Mouse (Mus musculus) erythroblast, adult 5-6 weeks (primary cell): ENCODE results near the gene Rars. TPM values are rescaled to one million over a fixed set of nuclear protein-coding genes. Genes with fewer than 3 reads are reported as not detected.

Experiments
- ATAC-seq: replicated peaks from 2 replicates; pipeline ENCODE4 v1.8.0; 2016; ENCODE audit warnings: moderate number of reproducible peaks, mild to moderate bottlenecking, moderate TSS enrichment, inconsistent platforms; ENCODE audit not compliant: poor library complexity, low FRiP score, severe bottlenecking
- total RNA-seq, 2 experiments: library from RNA; stranded (forward) in 1 of 2; stranded (reverse) in 1 of 2; fragments of 150-400 nt in 1 of 2; fragments of 200-764, 138-1000 nt in 1 of 2; gene quantifications; 2 replicates each; pipeline versions ENCODE4 v1.2.3 to v1.2.4; 2015 to 2017; ENCODE audit warnings: low replicate concordance in 2 of 2

Gene Rars
- total RNA-seq, 2 experiments from 2014 or later, result 20.9 to 24.7 TPM

DNA sequence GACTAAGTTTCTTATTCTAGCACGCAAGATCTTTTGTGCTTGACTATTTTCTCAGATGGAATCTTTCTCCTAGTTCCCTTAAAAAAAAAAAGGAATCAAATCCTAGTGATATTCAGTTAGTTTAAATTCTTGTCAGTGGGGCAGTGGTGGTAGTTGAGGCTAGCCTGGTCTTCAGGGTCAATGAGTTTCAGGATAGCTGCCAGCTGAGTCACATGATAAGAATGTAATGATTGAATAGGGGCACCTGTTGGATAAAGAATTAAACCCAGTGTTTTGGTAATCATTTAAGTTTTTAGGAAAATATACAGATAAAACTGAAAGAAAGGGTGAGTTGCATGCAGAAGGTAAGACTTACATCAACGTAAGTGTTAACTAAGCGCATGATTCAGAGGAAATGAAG lies 58.7 kb downstream of the Rars start:
- no peak for ATAC-seq

DNA sequence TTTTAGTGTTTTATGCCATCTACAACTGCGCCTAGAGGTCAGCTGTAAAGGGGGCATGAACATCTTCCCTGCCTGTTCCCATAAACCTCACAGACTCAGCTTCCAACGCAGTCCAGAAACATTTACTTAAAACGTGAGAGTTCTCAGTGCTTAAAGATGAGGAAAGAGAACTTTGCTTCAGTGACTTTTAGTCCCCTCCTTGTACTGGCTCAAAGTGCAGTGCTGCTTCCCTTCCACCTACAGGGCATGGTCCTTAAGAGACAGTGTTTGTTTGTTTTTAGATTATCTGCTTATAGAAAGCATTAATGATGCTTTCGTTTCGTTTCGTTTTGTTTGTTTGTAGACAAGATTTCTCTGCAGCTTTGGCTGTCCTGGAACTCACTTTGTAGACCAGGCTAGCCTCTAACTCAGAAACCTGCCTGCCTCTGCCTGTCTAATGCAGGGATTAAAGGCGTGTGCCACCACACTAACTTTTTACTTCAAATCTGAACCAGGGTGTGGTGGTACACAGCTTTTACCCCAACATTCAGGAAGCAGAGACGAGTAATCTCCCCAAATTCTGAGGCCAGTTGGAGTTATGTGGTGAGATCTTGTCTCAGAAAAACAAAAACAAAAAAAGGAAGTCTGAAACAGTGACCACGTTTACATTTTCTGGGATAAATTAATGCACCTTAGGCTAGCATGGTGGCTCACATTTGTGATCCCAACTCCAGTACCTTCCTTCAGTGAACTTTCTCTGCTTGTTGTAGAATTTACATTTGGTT lies 63.4 kb downstream of the Rars start:
- ATAC-seq, result no peak

DNA sequence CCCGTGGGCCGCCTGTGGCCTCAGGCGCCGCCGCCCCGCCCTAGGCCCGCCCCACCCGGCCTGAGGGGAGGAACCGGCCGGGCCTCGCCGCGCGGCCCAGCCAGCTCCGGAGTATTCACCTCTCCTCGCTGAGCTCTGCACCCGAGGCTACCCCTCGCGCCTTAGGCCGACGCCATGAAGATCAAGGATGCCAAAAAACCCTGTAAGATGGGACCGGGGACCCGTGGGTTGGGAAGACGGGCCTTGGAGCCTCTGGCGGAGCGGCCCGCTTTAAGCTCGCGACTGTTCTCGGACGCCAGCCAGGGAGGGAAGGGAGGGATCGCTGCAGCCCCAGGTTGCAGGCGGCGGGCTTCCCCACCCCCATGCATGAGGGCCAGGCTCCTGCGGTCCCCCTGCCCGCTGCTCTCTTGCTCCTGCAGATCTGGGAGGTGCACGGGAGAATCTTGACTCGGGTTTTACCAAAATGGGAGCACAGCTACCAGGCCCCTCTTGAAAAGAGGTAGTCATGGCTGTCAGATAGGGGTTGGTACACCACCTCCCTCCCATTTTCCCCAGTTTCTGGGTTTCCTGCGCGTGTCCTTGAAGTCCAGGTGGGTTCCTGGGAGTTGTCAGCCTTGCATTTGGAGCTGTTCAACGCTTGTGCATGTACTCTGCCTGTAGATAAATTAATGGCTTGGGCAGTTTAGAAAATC lies 64.4 kb downstream of the Rars start:
- ATAC-seq, result peak; percentile 86

DNA sequence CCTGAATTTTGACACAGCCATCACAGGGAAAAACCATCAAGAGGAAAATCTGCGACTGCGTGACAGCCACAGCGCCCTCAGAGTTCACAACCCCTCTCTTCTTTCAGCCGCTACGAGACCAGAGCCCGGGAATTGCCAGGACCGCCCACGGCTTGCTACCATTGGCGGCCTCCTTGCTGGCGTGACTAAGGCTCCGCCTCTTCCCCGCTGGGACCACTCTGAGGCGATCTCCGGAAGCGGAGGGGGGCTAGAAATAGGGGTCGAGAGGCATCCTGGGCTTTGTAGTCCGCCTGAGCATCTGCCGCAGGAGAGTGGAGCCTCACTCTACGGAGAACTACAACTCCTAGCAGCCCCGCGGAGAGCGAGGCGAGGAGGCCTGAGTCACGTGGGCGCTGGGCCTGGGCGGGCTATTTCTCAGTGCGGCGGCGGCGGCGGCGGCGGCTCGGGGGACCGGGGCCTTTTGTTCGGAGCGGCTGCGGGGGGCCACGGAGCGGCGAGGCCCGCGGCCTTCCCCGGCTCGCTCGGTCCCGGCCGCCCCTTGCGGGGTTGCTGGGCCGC lies 65.0 kb downstream of the Rars start, which contains the start of gene Pank3:
Gene Pank3 (plus strand): TSS at position 297 of the 558 bp plus-strand sequence.
- peak; percentile 96 for ATAC-seq

DNA sequence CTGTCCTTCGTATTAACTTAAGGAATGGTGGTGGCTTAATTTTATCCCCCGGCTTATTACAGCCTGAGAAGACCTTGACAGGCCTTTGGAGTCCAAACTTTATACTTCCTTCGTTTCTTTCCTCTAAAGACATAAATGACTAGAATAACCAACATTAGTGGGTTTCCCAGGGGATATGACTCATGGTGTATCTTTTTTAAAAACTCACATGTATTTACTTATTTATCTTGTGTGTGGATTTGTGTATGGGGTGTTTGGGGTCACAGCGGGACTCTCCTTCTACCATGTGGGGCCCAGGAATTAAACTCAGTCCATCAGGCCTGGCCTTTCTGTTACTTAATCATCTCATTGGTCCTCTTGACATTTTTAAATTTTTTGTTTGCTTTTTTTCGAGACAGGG lies 67.5 kb downstream of the Rars start:
- ATAC-seq, result no peak

DNA sequence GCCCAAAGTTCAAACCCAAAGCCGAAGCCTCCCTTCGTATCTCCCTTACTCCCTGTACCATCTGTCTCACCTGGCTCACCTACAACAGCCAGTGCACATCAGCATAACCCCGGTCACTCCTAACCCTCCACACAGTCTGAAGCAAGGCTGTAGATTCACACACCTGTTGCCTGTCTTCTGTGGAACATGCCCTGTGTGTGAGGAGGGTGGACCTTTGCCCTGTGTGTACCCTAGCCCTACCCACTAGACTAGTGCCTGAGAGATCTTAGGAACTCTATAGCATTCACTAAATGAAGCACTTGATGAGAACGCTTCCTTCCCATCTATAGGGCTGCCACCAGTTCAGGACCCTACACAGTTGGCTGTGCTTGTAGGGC lies 73.7 kb downstream of the Rars start:
- ATAC-seq, result no peak

DNA sequence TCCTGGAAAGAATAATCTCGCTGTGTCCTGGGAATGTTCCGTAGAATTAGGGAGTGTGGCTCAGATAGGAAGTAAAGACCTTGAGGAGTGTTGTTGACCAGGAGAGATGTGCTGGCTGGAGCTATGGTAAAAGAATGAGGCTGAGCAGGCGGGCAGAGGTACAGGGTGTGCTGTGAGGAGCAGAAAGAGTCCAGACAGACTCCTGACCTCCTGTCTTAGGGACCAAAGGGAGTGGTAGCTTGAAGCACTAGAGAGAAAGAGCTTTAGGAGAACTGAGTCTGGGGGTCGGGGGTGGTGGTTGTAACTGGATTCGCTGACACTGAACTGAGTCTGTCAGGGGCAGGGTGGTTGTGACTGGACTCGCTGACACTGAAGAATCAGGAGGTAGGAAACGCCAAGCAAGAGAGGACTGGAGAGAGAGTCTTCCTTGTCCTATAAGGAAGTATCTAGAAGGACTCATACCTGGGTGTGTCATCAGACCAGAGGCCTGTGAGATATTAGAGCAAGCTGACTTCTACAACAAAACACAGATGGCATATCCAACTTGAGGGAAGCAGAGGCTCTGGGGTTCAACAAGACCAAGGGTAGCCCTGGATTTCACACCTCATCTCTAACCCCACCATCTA lies 74.2 kb downstream of the Rars start:
- no peak for ATAC-seq

Other genes with a start within 250 kb of the Rars start
- 4.2 and 7.1 TPM in 2 replicates for gene Pank3, start 65.0 kb downstream of the Rars start, total RNA-seq (2015; ENCODE audit: low replicate concordance)
- 7.8 and 10.1 TPM in 2 replicates for gene Pank3, start 65.0 kb downstream of the Rars start, total RNA-seq (2017; ENCODE audit: low replicate concordance)
- not detected in 2 replicates for gene Fbll1, start 35.6 kb downstream of the Rars start, total RNA-seq (2015; ENCODE audit: low replicate concordance)
- not detected in 2 replicates for gene Fbll1, start 35.6 kb downstream of the Rars start, total RNA-seq (2017; ENCODE audit: low replicate concordance)
- not detected in 2 replicates for gene Wwc1, start 146.0 kb upstream of the Rars start, total RNA-seq (2015; ENCODE audit: low replicate concordance)
- not detected in 2 replicates for gene Wwc1, start 146.0 kb upstream of the Rars start, total RNA-seq (2017; ENCODE audit: low replicate concordance)